Mouse (Mus musculus): ENCODE data around the gene Lta. TPM values are rescaled to one million over a fixed set of nuclear protein-coding genes. Genes with fewer than 3 reads are reported as not detected.

Lta gene
- polyA plus RNA-seq, 1 experiment from 2014 or later: 1.1 TPM

DNA sequence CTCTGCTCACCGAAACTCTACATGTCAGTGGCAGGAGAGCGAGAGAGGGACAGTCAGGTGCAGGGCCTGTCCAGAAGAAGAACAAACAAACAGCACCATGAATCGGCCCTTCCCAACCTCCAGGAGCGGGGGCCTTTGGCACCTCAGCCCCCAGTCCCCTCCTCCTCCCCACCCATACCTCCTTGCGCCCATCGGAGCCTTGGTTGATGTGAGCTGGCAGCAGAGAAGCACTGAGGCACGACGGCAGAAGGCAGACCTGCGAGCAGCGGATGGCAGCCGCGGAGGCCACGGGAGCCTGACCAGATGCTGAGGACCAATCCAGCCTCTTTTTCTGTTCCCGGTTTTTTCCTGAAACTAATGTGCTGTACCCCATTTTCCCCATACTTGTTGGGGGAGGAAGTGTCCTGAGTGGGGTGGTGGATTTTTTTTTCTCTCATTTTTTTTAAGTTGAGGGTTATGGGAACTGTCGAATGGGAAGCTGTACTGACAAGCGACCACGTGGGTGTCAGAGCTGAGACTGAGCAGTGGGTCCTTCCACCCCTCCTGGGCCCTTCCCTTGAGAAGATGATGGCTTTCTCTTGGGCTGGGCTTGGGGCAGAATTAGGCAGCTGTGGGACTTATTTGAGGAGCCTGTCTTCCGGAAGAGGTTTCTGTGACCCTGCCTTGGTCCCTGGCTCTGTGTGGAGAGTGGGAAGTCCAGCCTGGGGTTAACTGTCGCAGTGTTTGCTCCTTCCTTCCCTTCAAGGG is 44.5 kb upstream of the Lta start:
- H3K4me3 ChIP-seq (ENCODE audit: low read depth, low read length): no peak overlapping the region
- no peaks in the 10 kb centered on the region for H3K9me3 ChIP-seq (replicated peaks; ENCODE audit: control insufficient read depth, low read length, poor library complexity, severe bottlenecking)
- WGBS: 84% methylated on average over 19 of the region's 19 CpGs
- H3K27ac ChIP-seq (ENCODE audit: low read length): no peak overlapping the region
- H3K4me2 ChIP-seq (ENCODE audit: low read length): no peak overlapping the region
- H3K27me3 ChIP-seq (ENCODE audit: control insufficient read depth, insufficient read depth, low read depth, low read length): no peaks in the 10 kb centered on the region
- ATAC-seq: no peak
- peaks cover 70% of the 10 kb centered on the region for H3K36me3 ChIP-seq (ENCODE audit: control insufficient read depth, insufficient read depth, low read length)
- peaks cover 11% of the 10 kb centered on the region for H3K4me1 ChIP-seq (ENCODE audit: control insufficient read depth, insufficient read depth, low read length)
- no peak overlapping the region for H3K9ac ChIP-seq (ENCODE audit: low read depth, low read length)

DNA sequence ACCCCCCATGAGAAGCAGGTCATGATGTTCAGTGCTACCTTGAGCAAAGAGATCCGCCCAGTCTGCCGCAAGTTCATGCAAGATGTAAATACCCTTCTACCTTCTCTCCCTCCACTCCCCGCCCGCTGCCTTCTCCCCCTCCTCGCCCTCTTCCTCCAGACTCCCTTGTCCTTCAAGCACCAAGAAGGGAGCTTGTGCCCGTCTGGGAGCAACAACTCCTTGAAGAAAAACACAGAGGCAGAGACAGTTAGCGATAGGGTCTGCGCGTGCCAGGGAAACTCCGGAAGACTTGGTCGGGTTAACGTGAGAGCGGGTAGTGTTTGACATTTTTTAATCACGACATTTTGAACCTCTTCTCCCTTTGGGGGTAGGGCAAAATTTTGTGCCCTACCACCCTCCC is 43.8 kb upstream of the Lta start:
- Histone ChIP-seq H3K9ac (ENCODE audit: low read depth, low read length) (no peak overlapping the region), H3K4me3 (ENCODE audit: low read depth, low read length) (no peak overlapping the region), H3K9me3 (replicated peaks; ENCODE audit: control insufficient read depth, low read length, poor library complexity, severe bottlenecking) (no peaks in the 10 kb centered on the region), H3K4me2 (ENCODE audit: low read length) (no peak overlapping the region), H3K27ac (ENCODE audit: low read length) (no peak overlapping the region), H3K36me3 (ENCODE audit: control insufficient read depth, insufficient read depth, low read length) (peaks cover 71% of the 10 kb centered on the region), H3K27me3 (ENCODE audit: control insufficient read depth, insufficient read depth, low read depth, low read length) (no peaks in the 10 kb centered on the region), H3K4me1 (ENCODE audit: control insufficient read depth, insufficient read depth, low read length) (peaks cover 17% of the 10 kb centered on the region)
- no peak for ATAC-seq
- WGBS: 90% methylated on average over 14 of the region's 14 CpGs

- no peak for ATAC-seq
- Histone ChIP-seq H3K9me3 (replicated peaks; ENCODE audit: control insufficient read depth, low read length, poor library complexity, severe bottlenecking) (no peaks in the 10 kb centered on the region), H3K4me3 (ENCODE audit: low read depth, low read length) (no peak overlapping the region), H3K4me1 (ENCODE audit: control insufficient read depth, insufficient read depth, low read length) (peaks cover 23% of the 10 kb centered on the region), H3K9ac (ENCODE audit: low read depth, low read length) (no peak overlapping the region), H3K27ac (ENCODE audit: low read length) (no peak overlapping the region), H3K4me2 (ENCODE audit: low read length) (no peak overlapping the region), H3K36me3 (ENCODE audit: control insufficient read depth, insufficient read depth, low read length) (peaks cover 57% of the 10 kb centered on the region), H3K27me3 (ENCODE audit: control insufficient read depth, insufficient read depth, low read depth, low read length) (no peaks in the 10 kb centered on the region)
- 84% methylated on average over 7 of the region's 7 CpGs for WGBS
Measured at GRCm38 (mm10) chr17:35247144-35247543, 42.0 kb upstream of the Lta start.

DNA sequence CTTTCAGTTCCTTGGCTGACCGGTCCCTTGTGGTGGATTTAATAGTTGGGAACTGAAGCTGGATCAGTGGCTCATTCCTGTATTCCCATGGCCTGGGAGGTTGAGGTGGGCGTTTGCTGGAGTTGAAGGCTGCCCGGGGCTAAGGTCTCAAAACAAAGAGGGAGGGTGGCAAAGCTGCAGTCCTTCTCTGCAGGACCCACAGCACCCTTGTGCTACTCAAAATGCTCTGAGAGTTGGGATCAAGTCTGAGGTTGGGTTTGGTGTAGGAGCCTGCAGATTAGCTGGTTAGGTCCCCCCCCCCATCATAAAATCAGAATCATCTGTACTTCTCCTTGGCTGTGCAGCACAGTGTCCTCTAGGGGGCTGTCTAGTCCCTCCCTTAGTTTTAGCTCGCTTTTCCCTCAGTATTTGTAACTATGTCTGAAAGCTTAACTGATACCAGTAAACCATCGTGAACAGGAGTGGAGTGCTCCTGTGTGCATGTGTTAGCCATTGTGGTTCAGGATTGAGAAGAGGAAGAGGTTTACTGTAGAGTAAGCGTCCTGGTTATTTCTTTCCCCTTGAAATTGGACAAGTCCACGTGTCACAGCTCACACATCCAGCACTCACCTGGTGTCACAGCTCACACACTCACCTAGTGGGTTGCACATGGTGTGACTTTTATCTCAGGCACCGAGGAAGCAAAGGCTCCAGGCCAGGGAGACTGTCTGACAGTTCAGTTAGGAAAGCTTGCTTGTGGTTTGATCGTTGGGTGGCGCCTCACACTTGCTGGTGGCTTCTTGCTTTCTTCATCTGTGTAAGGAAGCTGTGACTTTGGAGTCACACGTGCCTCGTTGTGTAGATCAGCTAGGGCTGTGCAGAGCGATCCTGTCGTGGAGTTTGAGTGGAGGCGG is 40.8 kb upstream of the Lta start:
- H3K4me3 ChIP-seq (ENCODE audit: low read depth, low read length): no peak overlapping the region; the same call in 1 of the 2 replicates
- no peaks in the 10 kb centered on the region for H3K9me3 ChIP-seq (replicated peaks; ENCODE audit: control insufficient read depth, low read length, poor library complexity, severe bottlenecking)
- H3K9ac ChIP-seq (ENCODE audit: low read depth, low read length): no peak overlapping the region
- H3K36me3 ChIP-seq (ENCODE audit: control insufficient read depth, insufficient read depth, low read length): peaks cover 52% of the 10 kb centered on the region
- WGBS: 79% methylated on average over 15 of the region's 15 CpGs
- peaks cover 23% of the 10 kb centered on the region for H3K4me1 ChIP-seq (ENCODE audit: control insufficient read depth, insufficient read depth, low read length)
- no peak for ATAC-seq
- no peaks in the 10 kb centered on the region for H3K27me3 ChIP-seq (ENCODE audit: control insufficient read depth, insufficient read depth, low read depth, low read length)
- H3K4me2 ChIP-seq (ENCODE audit: low read length): peak overlapping the region; percentile 73; the same call in 1 of the 2 replicates
- no peak overlapping the region for H3K27ac ChIP-seq (ENCODE audit: low read length)

DNA sequence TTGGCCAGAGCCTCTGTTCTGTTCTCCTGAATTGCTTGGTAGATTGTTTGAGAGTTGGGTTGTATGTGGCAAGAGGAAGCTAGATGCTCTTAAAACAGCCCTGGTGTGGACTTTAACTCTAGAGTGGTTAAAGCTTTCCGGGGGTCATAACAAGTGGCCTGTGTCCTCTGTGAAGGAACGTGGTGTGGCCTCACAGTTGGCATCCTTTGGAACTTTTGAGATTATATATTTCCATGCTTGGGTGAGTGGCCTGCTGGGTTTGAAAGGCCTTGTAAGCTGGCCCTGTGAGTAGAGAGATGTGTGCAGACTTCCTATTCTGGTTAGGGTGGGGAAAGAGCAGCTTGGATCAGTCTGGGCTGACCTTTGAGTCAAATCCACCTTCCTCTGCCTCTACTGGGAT is 39.8 kb upstream of the Lta start:
- H3K27me3 ChIP-seq (ENCODE audit: control insufficient read depth, insufficient read depth, low read depth, low read length): no peaks in the 10 kb centered on the region
- peak overlapping the region; percentile 42 for H3K9ac ChIP-seq (ENCODE audit: low read depth, low read length)
- peaks cover 33% of the 10 kb centered on the region for H3K4me1 ChIP-seq (ENCODE audit: control insufficient read depth, insufficient read depth, low read length)
- no peaks in the 10 kb centered on the region for H3K9me3 ChIP-seq (replicated peaks; ENCODE audit: control insufficient read depth, low read length, poor library complexity, severe bottlenecking)
- H3K4me2 ChIP-seq (ENCODE audit: low read length): peak overlapping the region; percentile 73
- H3K4me3 ChIP-seq (ENCODE audit: low read depth, low read length): peak overlapping the region; percentile 8; the same call in 1 of the 2 replicates
- no peak overlapping the region for H3K27ac ChIP-seq (ENCODE audit: low read length)
- H3K36me3 ChIP-seq (ENCODE audit: control insufficient read depth, insufficient read depth, low read length): peaks cover 44% of the 10 kb centered on the region
- no peak for ATAC-seq
- WGBS: 63% methylated on average over 2 of the region's 2 CpGs

- WGBS: under 1% methylated on average over 16 of the region's 16 CpGs
- Histone ChIP-seq H3K9me3 (replicated peaks; ENCODE audit: control insufficient read depth, low read length, poor library complexity, severe bottlenecking) (no peaks in the 10 kb centered on the region), H3K4me1 (ENCODE audit: control insufficient read depth, insufficient read depth, low read length) (peaks cover 34% of the 10 kb centered on the region), H3K36me3 (ENCODE audit: control insufficient read depth, insufficient read depth, low read length) (peaks cover 35% of the 10 kb centered on the region), H3K4me2 (ENCODE audit: low read length) (peak overlapping the region; percentile 73), H3K27me3 (ENCODE audit: control insufficient read depth, insufficient read depth, low read depth, low read length) (no peaks in the 10 kb centered on the region), H3K9ac (ENCODE audit: low read depth, low read length) (peak overlapping the region; percentile 100), H3K27ac (ENCODE audit: low read length) (peak overlapping the region; percentile 99), H3K4me3 (ENCODE audit: low read depth, low read length) (peak overlapping the region; percentile 96)
- no peak for ATAC-seq
Measured at GRCm38 (mm10) chr17:35243086-35243485, 37.9 kb upstream of the Lta start.

DNA sequence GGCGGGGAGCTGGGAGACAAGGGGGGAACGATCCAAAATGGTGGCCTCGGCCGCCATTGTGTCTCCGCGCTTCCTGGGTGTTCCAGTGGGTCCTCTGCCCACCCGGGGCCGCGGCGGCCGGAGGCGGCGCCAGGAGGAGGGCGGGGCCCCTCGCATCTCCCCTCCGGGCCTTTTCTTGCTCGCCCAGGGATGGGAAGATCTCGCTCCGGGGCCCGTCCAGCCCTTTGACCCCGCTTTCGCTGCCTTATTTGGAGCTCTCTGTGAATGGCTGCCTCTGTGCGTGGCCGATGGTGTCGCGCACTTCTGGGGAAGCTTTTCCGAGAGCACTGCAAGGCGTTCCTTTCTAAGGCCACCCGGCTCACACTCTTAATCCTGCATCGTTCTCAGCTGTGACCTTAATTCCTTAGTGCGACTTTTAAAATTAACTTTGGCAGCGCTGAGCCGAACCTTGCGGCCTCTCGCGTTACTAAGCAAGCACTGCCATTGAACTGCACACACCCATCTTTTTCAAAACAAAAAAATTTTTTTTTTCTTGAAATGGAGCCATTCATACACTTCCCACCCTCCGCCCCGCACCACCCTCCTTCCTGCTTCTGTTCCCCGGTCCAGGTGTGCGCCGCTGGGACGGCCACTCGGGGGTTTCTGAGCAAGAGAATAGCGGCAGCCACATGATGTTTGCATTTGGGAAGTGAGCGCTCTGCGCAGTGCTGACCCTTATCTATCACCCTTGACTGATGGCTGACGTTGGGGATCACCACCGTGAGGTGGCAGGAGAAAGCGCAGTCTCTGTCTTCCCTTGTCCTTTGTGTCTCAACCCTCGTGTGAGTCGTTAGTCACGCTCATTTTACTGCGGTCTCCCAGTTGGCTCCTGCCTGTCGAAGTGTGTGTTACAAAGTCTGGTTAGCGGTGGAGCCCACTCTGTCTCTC is 37.1 kb upstream of the Lta start:
- ATAC-seq: peak; percentile 47
- H3K4me1 ChIP-seq (ENCODE audit: control insufficient read depth, insufficient read depth, low read length): peaks cover 37% of the 10 kb centered on the region
- WGBS: under 1% methylated on average over 51 of the region's 55 CpGs
- peaks cover 28% of the 10 kb centered on the region for H3K36me3 ChIP-seq (ENCODE audit: control insufficient read depth, insufficient read depth, low read length)
- H3K27me3 ChIP-seq (ENCODE audit: control insufficient read depth, insufficient read depth, low read depth, low read length): no peaks in the 10 kb centered on the region
- no peaks in the 10 kb centered on the region for H3K9me3 ChIP-seq (replicated peaks; ENCODE audit: control insufficient read depth, low read length, poor library complexity, severe bottlenecking)
- peak overlapping the region; percentile 96 for H3K4me3 ChIP-seq (ENCODE audit: low read depth, low read length)
- peak overlapping the region; percentile 99 for H3K27ac ChIP-seq (ENCODE audit: low read length)
- H3K9ac ChIP-seq (ENCODE audit: low read depth, low read length): peak overlapping the region; percentile 100
- H3K4me2 ChIP-seq (ENCODE audit: low read length): peak overlapping the region; percentile 73

- Histone ChIP-seq H3K27me3 (ENCODE audit: control insufficient read depth, insufficient read depth, low read depth, low read length) (no peaks in the 10 kb centered on the region), H3K4me1 (ENCODE audit: control insufficient read depth, insufficient read depth, low read length) (peaks cover 42% of the 10 kb centered on the region), H3K4me3 (ENCODE audit: low read depth, low read length) (peak within 1 kb of the TSS; percentile 96), H3K36me3 (ENCODE audit: control insufficient read depth, insufficient read depth, low read length) (peaks cover 20% of the 10 kb centered on the region), H3K9ac (ENCODE audit: low read depth, low read length) (peak within 1 kb of the TSS; percentile 100), H3K27ac (ENCODE audit: low read length) (peak within 1 kb of the TSS; percentile 99), H3K4me2 (ENCODE audit: low read length) (peak within 1 kb of the TSS; percentile 73), H3K9me3 (replicated peaks; ENCODE audit: control insufficient read depth, low read length, poor library complexity, severe bottlenecking) (no peaks in the 10 kb centered on the region)
- peak; percentile 91 for ATAC-seq
- WGBS: under 1% methylated on average over 64 of the region's 69 CpGs
Measured at GRCm38 (mm10) chr17:35241305-35242014, 36.3 kb upstream of the Lta start, which contains the start of gene Ddx39b. Gene Ddx39b (plus strand): TSS chr17:35241746.
